Mouse (Mus musculus) hindbrain, embryonic 13.5 days (tissue): ENCODE results near the gene Mok. TPM values are rescaled to one million over a fixed set of nuclear protein-coding genes. Genes with fewer than 3 reads are reported as not detected.

Experiments used
- ATAC-seq: fragments of 200-750 bp; cut with Nextera tagmentation; 2 replicates; pipeline ENCODE4 v1.8.0; 2017; ENCODE audit warnings: moderate TSS enrichment; ENCODE audit not compliant: low FRiP score
- H3K27ac ChIP-seq: fragments of 300-500 bp; sonication (generic); 2 replicates; pipeline ENCODE4 v1.5.1; 2015; ENCODE audit warnings: inconsistent platforms, mild to moderate bottlenecking, moderate library complexity
- H3K27me3 ChIP-seq: fragments of 300-500 bp; sonication (generic); 2 replicates; pipeline ENCODE4 v1.6.1; 2015; ENCODE audit warnings: mild to moderate bottlenecking, inconsistent platforms
- H3K36me3 ChIP-seq: fragments of 300-500 bp; sonication (generic); 2 replicates; pipeline ENCODE4 v1.6.1; 2015; ENCODE audit warnings: mild to moderate bottlenecking, inconsistent platforms
- H3K4me1 ChIP-seq: fragments of 300-500 bp; sonication (generic); replicated peaks from 2 replicates; pipeline ENCODE4 v1.6.1; 2015; ENCODE audit warnings: inconsistent platforms
- H3K4me2 ChIP-seq: fragments of 300-500 bp; sonication (generic); 2 replicates; pipeline ENCODE4 v1.6.1; 2015; ENCODE audit warnings: inconsistent platforms, mild to moderate bottlenecking, moderate library complexity
- H3K4me3 ChIP-seq: fragments of 300-500 bp; sonication (generic); 2 replicates; pipeline ENCODE4 v1.5.1; 2015; ENCODE audit warnings: mild to moderate bottlenecking, inconsistent platforms
- H3K9ac ChIP-seq: fragments of 300-500 bp; sonication (generic); 2 replicates; pipeline ENCODE4 v1.6.1; 2015; ENCODE audit warnings: mild to moderate bottlenecking, inconsistent platforms
- H3K9me3 ChIP-seq: fragments of 300-500 bp; sonication (generic); 2 replicates; pipeline ENCODE4 v1.6.1; 2016; ENCODE audit warnings: inconsistent platforms
- WGBS: fragments of 180-500 bp; shearing (Covaris S2); methylation state at CpG from one replicate; pipeline ENCODE4 v1.1.7; 2015; 5-methylcytosine and 5-hydroxymethylcytosine counted together
- polyA plus RNA-seq: library from polyadenylated mRNA; unstranded; fragments of >200 nt; fragmentation: Nextera tagmentation; extraction: Ambion mirVana; gene quantifications from 2 replicates; pipeline ENCODE4 v1.2.1, GENCODE M21; 2015

The Mok gene
- polyA plus RNA-seq, 1 experiment from 2014 or later, result 13.4 TPM

DNA sequence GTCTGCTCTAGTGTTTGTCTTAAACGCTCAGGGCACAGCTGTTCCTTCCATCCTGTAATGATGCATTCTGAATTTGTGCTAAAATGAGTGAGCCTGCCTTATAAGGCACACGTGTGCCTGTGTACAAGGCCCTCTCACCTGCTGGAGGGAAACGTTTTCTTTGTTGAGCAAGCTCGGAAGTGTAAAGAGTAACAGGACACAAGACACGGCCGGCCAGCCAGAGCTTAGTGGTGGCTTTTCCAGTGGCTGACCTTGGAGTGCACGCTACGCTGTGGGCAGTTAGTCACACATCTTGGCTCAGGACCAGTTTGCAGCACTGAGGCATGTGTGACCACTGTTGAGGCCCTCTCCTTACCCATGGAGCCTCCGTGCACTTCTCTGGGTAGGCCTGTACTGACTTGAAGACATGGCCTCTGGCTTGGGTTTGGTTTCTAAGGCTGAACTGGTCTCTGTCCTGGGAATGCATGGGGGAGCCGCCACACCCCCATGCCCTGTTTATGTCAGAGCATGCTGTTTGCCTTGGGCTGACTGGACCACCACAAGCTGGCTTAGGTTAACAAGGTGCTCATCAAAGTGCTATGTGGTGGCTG, 42.8 kb downstream of the Mok start:
- H3K27ac ChIP-seq, result peak overlapping the region; percentile 40; the same call in 1 of the 2 replicates
- H3K9me3 ChIP-seq, result no peaks in the 10 kb centered on the region
- no peak overlapping the region for H3K4me3 ChIP-seq
- peaks cover 12% of the 10 kb centered on the region for H3K4me1 ChIP-seq
- WGBS, result 90% methylated on average over 10 of the region's 10 CpGs
- peaks cover 5% of the 10 kb centered on the region for H3K36me3 ChIP-seq
- H3K9ac ChIP-seq, result no peak overlapping the region
- H3K4me2 ChIP-seq, result no peak overlapping the region
- no peak for ATAC-seq
- no peaks in the 10 kb centered on the region for H3K27me3 ChIP-seq

DNA sequence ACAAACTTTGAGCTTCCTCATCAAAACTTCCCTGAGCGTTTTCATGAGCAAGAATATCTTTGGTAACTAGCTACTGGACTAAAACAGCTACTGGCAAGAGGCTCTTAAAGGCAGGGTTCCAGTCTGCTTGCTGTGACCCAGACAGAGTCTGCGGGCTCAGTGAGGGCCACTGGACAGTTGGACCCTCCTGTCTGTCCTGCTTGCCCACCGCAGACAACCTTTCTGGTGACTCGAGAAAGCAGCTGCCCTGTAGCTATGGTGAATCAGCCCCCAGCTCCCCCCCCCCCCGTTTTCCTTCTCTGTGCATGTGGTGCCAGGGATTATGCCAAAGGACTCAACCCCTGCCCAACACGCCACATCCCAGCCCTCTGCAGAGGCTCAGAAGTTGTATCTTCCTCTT, 43.5 kb downstream of the Mok start:
- Histone ChIP-seq H3K27ac (no peak overlapping the region), H3K4me2 (no peak overlapping the region), H3K9me3 (no peaks in the 10 kb centered on the region), H3K4me3 (no peak overlapping the region), H3K27me3 (no peaks in the 10 kb centered on the region), H3K36me3 (peaks cover 11% of the 10 kb centered on the region), H3K9ac (no peak overlapping the region), H3K4me1 (peaks cover 12% of the 10 kb centered on the region)
- ATAC-seq, result no peak
- 88% methylated on average over 6 of the region's 6 CpGs for WGBS

DNA sequence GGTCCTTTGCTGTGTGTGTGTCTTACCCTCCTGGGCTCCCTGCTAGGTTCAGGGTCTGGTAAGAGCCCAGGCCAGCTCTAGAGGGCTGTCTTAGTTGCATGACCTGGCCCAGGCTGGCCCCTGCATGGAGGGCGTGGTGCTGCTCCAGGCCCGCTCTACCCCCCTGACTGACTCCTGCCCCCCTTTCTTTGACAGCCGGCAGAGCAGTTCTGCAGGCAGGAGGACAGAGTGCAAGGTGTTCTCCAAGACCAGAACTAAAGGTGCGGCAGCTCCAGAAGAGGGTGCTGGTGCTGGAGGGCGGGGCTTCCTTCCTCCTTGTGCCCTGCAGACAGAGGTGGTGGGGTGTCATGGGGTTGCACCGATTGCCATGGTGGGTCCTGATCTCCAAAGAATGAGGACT, 44.0 kb downstream of the Mok start:
- no peak overlapping the region for H3K9ac ChIP-seq
- peaks cover 11% of the 10 kb centered on the region for H3K36me3 ChIP-seq
- WGBS, result 84% methylated on average over 6 of the region's 6 CpGs
- no peaks in the 10 kb centered on the region for H3K9me3 ChIP-seq
- no peak overlapping the region for H3K27ac ChIP-seq
- no peak overlapping the region for H3K4me2 ChIP-seq
- peaks cover 12% of the 10 kb centered on the region for H3K4me1 ChIP-seq
- no peak overlapping the region for H3K4me3 ChIP-seq
- no peaks in the 10 kb centered on the region for H3K27me3 ChIP-seq
- no peak for ATAC-seq

DNA sequence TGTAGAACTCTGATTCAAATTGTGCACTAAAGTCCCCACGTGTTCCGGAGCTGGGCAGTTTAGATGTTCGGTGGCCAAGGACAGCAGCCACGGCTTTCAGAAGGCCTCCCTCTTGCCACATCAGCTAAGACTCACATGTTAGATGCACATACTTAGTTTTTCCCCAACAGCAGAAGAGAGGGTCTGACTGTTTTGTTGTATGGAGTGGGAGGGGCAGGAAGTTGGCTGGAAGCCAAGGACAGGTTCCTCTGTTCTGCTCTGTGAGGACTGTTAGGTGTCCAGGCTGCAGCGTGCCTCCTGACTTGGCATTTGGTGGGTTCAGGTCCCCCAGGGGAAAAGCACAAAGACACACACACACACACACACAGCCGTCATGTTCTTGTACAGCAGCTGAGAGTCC, 45.7 kb downstream of the Mok start:
- Histone ChIP-seq H3K9ac (no peak overlapping the region), H3K9me3 (no peaks in the 10 kb centered on the region), H3K4me1 (peaks cover 12% of the 10 kb centered on the region), H3K27ac (no peak overlapping the region), H3K4me2 (no peak overlapping the region), H3K27me3 (no peaks in the 10 kb centered on the region), H3K4me3 (no peak overlapping the region), H3K36me3 (peaks cover 11% of the 10 kb centered on the region)
- no peak for ATAC-seq
- 83% methylated on average over 6 of the region's 6 CpGs for WGBS

DNA sequence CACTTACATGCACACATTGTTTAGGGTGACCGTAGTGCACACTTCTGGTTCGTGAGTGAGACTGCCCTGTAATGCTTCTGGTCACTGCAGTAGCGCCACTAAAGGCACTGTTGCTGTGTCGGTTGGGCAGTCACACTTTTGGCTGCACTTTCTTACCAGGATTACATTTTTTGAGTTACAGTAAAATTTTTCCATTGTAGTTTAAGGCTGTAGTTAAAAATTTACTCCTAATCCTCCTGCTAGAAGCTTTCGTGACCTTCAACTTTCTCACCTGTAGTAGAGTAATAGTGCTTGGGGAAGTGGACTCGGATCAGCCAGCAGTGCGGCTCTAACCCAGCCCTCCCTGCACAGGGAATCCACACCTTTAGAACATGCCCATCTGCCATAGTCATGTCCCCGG, 49.7 kb downstream of the Mok start:
- Histone ChIP-seq H3K4me2 (no peak overlapping the region), H3K4me1 (no peaks in the 10 kb centered on the region), H3K36me3 (peaks cover 15% of the 10 kb centered on the region), H3K9ac (no peak overlapping the region), H3K4me3 (no peak overlapping the region), H3K9me3 (no peaks in the 10 kb centered on the region), H3K27ac (no peak overlapping the region), H3K27me3 (no peaks in the 10 kb centered on the region)
- 94% methylated on average over 8 of the region's 8 CpGs for WGBS
- ATAC-seq, result no peak

DNA sequence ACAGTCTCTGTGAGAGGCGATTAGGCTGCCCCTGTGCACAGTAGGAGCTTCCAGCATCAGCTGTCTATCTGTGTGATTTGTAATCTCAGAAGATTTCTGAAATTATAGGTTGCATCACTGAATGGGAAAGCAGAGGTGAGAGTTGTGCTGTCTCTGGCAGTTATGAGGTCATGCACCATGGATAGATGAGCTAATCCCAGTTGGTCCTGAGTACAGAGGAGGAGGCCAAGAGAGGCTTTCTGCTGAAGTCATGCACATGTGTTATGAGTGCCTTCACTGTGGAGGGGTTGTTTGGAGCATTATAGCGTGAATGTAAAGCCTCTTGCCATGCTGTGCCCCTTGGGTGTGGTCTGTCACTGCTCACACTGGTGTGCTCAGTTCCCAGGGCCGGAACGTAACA, 50.2 kb downstream of the Mok start:
- 82% methylated on average over 4 of the region's 4 CpGs for WGBS
- H3K27ac ChIP-seq, result no peak overlapping the region
- ATAC-seq, result no peak
- H3K9ac ChIP-seq, result no peak overlapping the region
- H3K4me1 ChIP-seq, result no peaks in the 10 kb centered on the region
- H3K36me3 ChIP-seq, result peaks cover 15% of the 10 kb centered on the region
- H3K27me3 ChIP-seq, result no peaks in the 10 kb centered on the region
- H3K4me3 ChIP-seq, result no peak overlapping the region
- H3K4me2 ChIP-seq, result no peak overlapping the region
- H3K9me3 ChIP-seq, result no peaks in the 10 kb centered on the region

DNA sequence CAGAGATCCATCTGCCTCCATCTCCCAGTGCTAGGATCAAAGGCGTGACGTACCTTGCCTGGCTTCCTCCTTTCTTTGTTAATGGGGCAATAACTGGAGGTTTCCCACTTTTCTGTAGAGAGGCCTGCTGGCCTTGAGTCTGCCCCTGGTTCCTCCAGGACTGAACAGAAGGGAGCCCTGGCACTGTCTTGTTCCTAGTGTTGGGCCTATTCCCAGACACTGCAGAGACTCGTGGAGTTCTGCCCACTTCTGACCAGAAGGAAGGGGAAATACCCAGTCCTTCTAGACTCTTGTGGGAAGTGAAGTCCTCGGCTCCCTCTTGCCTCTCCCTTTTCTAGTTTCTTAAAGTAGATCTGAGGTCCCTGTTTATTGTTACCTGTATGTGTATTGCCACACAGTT, 54.5 kb downstream of the Mok start:
- 97% methylated on average over 4 of the region's 4 CpGs for WGBS
- Histone ChIP-seq H3K4me1 (no peaks in the 10 kb centered on the region), H3K4me2 (no peak overlapping the region), H3K27ac (no peak overlapping the region), H3K9me3 (no peaks in the 10 kb centered on the region), H3K4me3 (no peak overlapping the region), H3K36me3 (peaks cover 22% of the 10 kb centered on the region), H3K9ac (no peak overlapping the region), H3K27me3 (no peaks in the 10 kb centered on the region)
- ATAC-seq, result no peak

DNA sequence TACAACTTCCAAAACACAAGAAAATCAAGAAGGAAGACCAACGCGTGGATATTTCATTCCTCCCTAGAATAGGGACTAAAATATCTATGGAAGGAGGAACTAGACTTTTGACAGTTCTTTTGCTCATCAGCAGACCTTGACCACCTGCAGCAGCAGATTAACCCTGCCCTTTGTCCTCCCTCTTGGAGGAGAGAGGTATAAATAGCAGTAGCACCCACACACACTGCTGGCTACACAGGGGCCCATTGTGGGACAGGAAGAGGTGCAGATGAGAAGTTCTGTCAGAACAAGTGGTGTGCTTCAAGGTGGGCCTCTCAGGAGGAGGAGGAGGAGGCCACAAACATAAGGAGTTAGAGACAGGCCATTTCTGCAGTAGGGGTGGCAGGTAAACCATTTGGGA, 56.5 kb downstream of the Mok start:
- Histone ChIP-seq H3K9me3 (no peaks in the 10 kb centered on the region), H3K36me3 (peaks cover 40% of the 10 kb centered on the region), H3K27me3 (no peaks in the 10 kb centered on the region), H3K9ac (no peak overlapping the region), H3K27ac (no peak overlapping the region), H3K4me3 (no peak overlapping the region), H3K4me1 (no peaks in the 10 kb centered on the region), H3K4me2 (no peak overlapping the region)
- 95% methylated on average over 2 of the region's 2 CpGs for WGBS
- ATAC-seq, result no peak

DNA sequence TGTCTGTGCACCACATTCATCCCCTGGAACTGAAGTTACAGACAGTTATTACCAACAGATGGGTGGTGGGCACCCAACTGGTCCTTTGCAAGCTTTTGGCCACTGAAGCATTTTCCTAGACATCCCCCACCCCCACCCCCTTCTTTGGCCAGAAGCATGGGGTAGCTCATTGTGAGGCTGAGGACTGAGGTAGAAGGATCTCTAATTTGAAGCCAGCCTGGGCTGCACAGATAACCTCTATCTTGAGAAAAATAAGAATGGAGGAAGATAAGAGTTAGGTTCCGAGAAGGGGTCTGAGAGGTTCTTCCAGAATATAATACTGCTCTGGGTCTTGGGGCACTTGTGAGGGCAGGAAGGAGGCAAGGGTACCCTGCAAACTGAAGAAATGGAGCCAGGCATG, 58.5 kb downstream of the Mok start:
- Histone ChIP-seq H3K9ac (no peak overlapping the region), H3K36me3 (peaks cover 41% of the 10 kb centered on the region), H3K4me2 (no peak overlapping the region), H3K27ac (no peak overlapping the region), H3K9me3 (no peaks in the 10 kb centered on the region), H3K27me3 (no peaks in the 10 kb centered on the region), H3K4me1 (no peaks in the 10 kb centered on the region), H3K4me3 (no peak overlapping the region)
- no peak for ATAC-seq
- WGBS, result 100% methylated on average over 1 of the region's 1 CpGs

DNA sequence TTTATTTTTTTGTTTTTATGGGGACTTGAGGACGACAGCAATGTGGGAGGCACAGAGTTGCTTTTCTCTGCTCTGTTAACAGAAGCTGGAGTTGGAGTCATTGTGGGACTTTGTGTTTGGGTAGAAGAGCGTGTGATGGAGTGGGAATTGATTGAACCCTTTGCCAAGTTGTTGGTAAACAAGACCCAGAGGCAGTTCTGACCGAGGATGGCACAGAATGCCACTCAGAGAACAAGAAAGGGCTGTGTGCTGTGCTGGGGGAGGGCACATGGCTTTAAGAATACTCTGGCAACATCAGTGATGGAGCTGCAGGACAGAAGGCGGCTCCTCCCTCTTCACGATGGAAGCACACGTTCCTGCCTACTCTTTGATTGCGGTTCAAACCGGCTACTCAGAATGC, 59.6 kb downstream of the Mok start:
- H3K27ac ChIP-seq, result no peak overlapping the region
- ATAC-seq, result peak; percentile 71; the same call in 1 of the 2 replicates

DNA sequence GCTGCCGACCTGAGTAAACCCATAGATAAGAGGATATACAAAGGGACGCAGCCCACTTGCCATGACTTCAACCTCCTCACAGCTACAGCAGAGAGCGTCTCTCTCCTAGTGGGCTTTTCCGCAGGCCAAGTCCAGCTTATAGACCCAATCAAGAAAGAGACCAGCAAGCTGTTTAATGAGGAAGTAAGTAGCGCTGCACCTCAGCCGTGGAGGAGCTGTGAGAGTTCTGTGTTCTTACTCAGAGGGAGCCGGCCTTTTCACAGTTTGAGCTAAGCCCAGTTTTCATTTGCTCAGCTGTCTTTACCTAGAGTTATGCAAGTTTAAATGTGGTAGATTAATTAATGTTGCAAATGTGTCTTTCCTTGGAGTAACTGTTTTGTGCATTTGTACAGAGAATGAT, 61.4 kb downstream of the Mok start:
- Histone ChIP-seq H3K9ac (no peak overlapping the region), H3K4me3 (no peak overlapping the region), H3K27me3 (no peaks in the 10 kb centered on the region), H3K36me3 (peaks cover 29% of the 10 kb centered on the region), H3K4me1 (peaks cover 12% of the 10 kb centered on the region; the same call in 1 of the 2 replicates), H3K9me3 (no peaks in the 10 kb centered on the region), H3K4me2 (no peak overlapping the region), H3K27ac (no peak overlapping the region)
- ATAC-seq, result no peak
- 82% methylated on average over 7 of the region's 7 CpGs for WGBS

More for the DNA sequence above, 59.6 kb downstream of the Mok start:
- no peak overlapping the region for H3K4me3 ChIP-seq
- peaks cover 38% of the 10 kb centered on the region for H3K36me3 ChIP-seq
- H3K9ac ChIP-seq, result no peak overlapping the region
- no peak overlapping the region for H3K4me2 ChIP-seq
- no peaks in the 10 kb centered on the region for H3K9me3 ChIP-seq
- H3K4me1 ChIP-seq, result peaks cover 2% of the 10 kb centered on the region; the same call in 1 of the 2 replicates
- 66% methylated on average over 8 of the region's 8 CpGs for WGBS
- no peaks in the 10 kb centered on the region for H3K27me3 ChIP-seq

DNA sequence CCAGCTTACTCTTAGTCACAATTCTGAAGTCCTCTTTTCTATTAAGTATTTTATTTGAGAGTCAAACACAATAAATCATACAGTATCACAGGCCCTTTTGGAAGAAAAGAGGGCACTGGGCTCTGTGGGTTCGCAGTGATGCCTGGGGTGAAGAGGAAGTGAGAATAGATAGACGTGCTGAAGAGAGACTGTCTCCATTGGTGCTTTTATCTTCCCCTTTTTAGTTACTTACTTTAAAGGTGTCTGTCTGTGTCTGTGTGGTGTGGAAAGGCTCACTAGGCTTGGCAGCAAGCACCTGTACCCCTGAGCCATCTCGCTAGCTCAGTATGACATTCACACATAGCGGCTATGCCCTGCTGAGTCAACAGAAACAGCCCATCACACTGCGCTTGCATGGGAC, 62.9 kb downstream of the Mok start:
- H3K4me3 ChIP-seq, result no peak overlapping the region
- no peak for ATAC-seq
- no peaks in the 10 kb centered on the region for H3K27me3 ChIP-seq
- peaks cover 27% of the 10 kb centered on the region for H3K36me3 ChIP-seq
- H3K4me2 ChIP-seq, result no peak overlapping the region
- H3K9me3 ChIP-seq, result no peaks in the 10 kb centered on the region
- H3K4me1 ChIP-seq, result peaks cover 12% of the 10 kb centered on the region; the same call in 1 of the 2 replicates
- WGBS, result 91% methylated on average over 5 of the region's 5 CpGs
- no peak overlapping the region for H3K9ac ChIP-seq
- H3K27ac ChIP-seq, result no peak overlapping the region

DNA sequence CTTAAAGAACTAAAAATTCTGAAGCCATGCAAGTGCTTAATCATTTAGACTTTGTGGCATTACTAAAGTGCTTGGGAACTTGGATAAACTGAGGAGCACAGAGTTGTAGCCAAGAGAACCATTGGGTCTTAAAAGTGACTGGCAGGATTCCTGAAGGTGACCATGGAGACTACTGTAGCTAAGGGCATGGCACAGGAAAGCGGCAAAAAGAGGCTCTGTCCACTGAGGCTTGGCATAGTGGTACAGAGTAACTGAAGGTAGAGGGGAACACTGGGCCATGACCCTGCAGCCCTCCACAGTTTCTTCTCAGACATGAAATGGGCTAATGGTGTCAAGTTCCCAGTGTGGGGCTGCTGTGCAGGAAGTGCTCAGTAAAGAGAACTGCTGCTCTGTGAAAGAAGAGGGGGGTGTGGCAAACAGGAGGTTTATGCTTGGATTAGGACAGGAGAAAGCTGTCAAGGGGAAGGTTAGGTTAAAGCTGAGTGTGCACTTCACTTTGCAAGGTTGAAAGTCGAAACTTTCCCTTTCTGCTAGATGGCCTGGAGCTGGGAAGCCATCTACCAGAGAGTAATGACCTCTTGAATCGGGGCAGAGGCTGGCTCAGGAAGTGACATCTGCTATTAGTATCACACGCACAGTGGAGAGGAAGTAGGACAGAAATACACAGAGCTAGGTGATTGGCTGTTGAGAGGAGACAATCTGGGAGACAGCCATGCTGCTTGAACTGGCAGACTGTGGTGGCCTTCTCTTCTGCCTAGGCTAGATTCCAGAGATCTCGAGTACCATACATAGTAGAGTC, 64.9 kb downstream of the Mok start:
- Histone ChIP-seq H3K4me3 (no peak overlapping the region), H3K27ac (no peak overlapping the region), H3K9ac (no peak overlapping the region), H3K27me3 (no peaks in the 10 kb centered on the region), H3K4me1 (peaks cover 12% of the 10 kb centered on the region; the same call in 1 of the 2 replicates), H3K36me3 (peaks cover 17% of the 10 kb centered on the region), H3K9me3 (no peaks in the 10 kb centered on the region), H3K4me2 (no peak overlapping the region)
- 77% methylated on average over 5 of the region's 5 CpGs for WGBS
- no peak for ATAC-seq
